Mouse (Mus musculus) regulatory T cell (primary cell): ENCODE measurements around the gene Pkmyt1.

Experiments used
- in situ Hi-C: fragments of 300-600 bp; cut with MboI, MseI; formaldehyde crosslinking; loops from one replicate; pipeline ENCODE4 v1.15.1; 2025; ENCODE audit warnings: high pct_unique_total_duplicates

Pkmyt1 gene

DNA sequence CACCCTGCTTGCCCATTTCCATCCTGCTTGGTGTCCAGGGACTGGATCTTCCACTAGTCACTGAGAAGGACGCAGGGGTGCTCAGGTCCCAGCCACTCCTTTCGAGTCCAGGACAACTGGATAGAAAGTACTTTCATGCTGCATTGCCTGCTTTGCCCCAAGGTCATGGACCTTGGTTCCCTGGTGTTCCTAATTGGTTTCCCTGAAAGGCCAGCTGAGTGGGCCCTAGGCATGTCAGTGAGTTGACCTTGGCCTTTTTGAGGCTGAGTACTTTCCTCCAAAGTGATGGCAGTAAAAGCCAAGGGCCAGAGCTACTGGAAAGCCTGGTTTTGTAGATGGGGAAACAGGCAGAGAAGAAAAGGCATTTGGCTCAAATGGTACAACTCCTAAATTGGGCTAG lies 4.2 kb upstream of the Pkmyt1 start:
- in situ Hi-C loops, result no loop called here

GRCm38 (mm10) chr17:23722376-23723125 lies 3.6 kb upstream of the Pkmyt1 start, which contains the start of gene 1520401A03Rik:
Gene 1520401A03Rik (minus strand): TSS chr17:23722783.
- in situ Hi-C loops, result no loop called here

DNA sequence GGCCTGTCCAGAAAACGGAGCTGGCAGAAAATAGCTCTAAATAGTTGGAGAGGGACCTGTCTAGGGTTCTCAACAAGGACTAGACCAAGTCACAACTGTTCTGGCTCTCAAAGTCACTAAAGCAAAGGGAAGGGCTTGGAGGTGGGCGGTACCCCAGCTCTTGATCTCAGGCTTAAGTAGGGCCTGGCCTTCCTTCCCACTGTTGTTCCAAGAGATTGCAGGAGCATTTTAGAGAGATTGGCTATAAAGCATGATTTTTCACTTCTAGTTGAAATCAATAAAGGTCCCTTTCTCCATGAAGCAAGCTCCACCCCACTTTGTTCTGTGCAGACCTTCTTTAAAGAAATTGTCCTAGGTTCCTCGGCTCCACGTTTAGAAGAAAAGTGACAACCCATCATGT lies 659 bp upstream of the Pkmyt1 start:
- in situ Hi-C loops, result no loop called here

DNA sequence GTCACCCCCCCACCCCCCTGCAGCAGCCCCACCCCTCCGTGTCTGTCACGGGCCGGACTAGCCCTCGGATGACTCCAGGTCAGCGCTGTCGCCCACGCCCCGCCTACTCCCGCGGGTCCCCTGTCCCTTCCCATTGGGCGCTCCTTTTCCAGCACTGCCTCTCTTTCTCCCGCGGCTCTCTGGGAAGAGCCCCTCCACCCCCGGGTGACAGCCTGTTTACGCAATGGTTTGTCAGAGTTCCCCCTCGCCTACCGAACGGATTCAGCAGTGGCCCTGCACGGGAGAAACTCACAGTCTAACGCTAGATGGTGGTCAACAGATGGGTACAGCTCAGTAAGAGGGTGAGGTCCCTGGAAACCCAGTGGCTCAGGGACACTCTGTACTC lies 614 bp downstream of the Pkmyt1 start:
- in situ Hi-C loops, result no loop called here

GRCm38 (mm10) chr17:23730441-23730840 lies 4.3 kb downstream of the Pkmyt1 start:
- in situ Hi-C loops, result no loop called here

GRCm38 (mm10) chr17:23734341-23734740 lies 8.2 kb downstream of the Pkmyt1 start:
- in situ Hi-C loops, result no loop called here

- in situ Hi-C loops, result no loop called here
Measured at GRCm38 (mm10) chr17:23737493-23738445, 11.6 kb downstream of the Pkmyt1 start.

DNA sequence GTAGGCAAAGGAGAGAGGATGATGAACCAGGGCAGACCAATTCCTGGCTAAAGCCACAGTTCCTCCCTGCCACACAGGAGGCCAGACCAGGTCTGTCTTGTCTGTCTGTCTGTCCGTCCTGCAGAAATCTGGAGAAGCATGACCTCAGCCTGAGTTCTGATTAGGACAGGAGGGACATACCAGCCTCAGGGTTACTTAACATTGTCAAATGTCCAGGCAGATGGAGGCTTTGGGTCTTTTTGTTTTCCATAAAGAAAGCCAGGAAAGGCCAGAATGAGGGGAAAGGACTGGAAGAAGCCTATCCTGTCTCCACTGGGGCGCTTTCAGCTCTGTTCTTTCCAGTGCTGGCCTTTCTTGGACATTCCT lies 12.7 kb downstream of the Pkmyt1 start:
- in situ Hi-C loops, result no loop called here

DNA sequence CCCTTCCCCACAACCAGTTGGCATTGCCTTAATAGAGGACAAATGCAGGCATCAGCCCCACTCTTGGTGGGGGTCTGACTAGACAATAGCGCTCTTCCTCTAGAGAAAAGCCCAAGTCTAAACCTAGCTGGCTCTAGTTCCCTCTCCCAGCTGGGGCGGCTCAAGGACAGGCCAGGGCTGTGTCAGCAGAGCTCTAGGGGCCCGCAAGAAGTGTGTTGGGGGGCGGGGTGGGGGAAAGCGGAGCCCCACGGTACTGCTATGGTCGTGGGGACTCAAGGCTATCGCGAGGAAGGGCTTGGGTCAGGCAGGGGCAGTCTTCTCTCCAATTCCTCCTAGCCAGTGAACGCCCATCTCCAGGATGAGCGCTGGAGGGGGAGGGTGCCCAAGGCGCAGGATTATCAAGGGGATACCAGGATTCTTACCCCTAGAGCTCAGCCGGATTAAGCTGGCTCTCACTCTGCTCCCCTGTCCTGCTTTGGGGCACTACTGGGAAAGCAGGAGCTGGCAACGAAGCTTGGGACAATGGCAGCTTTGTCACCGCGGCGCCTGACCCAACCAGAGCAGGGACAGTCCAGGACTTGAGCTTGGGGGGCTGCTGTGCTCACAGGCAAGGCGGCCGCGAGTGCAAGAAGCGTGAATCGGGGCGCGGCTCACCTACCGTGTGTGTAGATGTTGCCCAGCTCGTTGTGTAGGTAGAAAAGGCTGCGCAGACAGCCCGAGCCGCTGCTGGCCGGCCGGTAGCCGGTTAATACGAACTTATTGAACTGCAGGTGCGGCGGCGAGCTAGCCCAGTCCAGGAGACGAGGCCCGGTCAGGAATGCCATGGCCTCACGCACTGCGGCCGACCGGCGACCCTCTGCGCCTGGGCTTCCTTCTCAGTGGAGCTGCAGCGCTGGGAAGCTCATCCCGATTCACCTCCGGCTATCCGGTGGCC lies 13.3 kb downstream of the Pkmyt1 start:
- in situ Hi-C loops, result no loop called here

- in situ Hi-C loops, result no loop called here
Measured at GRCm38 (mm10) chr17:23740136-23740584, 14.0 kb downstream of the Pkmyt1 start.

DNA sequence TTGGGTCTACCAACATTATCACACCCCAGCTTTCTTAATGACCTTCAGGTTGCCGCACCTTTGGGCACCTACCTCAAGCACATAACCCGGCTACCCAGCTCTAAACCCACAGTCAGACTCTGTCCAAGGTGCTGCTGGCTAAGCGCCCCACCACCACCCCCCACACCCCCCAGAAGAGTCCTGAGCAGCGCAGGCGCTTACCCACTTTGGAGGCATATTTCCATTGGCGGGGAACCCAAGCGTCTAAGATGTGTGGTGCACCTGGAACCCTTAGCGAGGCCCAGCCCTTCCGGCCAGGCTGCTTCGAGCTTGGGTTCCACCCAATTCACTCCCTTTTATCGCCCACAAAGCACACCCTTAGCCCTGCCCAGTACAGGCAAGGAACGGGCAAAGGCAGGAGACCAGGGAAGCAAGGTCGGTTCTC lies 14.5 kb downstream of the Pkmyt1 start, which contains the start of gene Paqr4:
Paqr4 (minus strand) TSS at position 270 of the 424 bp plus-strand sequence.
- in situ Hi-C loops, result no loop called here

- in situ Hi-C loops, result no loop called here
Measured at GRCm38 (mm10) chr17:23741359-23742209, 15.4 kb downstream of the Pkmyt1 start.

DNA sequence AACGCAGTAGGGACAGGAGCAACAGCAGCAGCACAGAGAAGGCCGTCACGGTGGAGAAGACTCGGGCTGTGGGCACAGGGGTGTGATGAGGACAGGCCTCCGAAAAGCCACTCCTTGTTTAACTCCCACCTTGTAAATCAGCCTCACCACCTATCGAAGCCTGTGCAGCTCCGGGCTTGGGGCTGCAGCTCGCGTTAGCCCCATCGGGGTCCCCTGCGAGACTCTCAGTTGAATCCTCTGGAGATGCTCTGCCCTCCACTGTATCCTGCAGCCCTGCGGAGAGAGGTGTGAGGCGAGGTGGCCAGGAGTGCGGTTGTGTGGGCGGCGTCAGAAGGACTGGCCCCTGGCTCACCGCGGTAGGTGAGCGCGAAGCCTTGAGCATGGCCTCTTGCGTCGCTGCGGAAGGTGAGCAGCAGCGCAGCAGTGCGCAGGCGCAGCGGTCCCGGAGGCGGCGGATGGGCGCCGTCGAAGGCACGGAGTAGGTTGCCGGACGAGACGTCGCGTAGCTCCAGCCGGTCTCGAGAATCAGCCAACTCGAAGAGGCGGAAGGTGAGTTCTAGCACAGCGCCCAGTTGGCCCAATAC lies 16.2 kb downstream of the Pkmyt1 start:
- in situ Hi-C loops, result no loop called here

DNA sequence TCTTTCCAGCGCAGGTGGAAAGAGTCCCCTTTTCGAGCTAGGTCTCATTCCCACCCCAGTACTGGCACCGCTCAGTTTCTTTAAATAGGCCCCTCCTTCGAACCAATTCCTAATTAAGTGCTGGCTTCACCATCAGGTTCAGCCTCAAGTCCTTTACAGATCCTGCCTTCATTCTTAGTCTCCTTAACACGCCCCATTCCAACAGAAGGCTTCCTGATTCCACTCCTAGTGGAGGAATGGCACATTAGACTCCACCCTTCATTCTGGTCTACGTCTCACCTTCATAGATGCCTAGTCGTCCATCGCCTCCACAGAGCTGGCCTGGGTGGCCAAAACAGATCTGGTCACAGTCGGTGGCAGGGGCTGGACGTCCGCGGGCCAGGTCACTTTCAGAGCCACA lies 16.8 kb downstream of the Pkmyt1 start:
- in situ Hi-C loops, result no loop called here

GRCm38 (mm10) chr17:23744076-23744475 lies 17.9 kb downstream of the Pkmyt1 start:
- in situ Hi-C loops, result no loop called here

- in situ Hi-C loops, result no loop called here
Measured at GRCm38 (mm10) chr17:23744651-23745050, 18.5 kb downstream of the Pkmyt1 start.

DNA sequence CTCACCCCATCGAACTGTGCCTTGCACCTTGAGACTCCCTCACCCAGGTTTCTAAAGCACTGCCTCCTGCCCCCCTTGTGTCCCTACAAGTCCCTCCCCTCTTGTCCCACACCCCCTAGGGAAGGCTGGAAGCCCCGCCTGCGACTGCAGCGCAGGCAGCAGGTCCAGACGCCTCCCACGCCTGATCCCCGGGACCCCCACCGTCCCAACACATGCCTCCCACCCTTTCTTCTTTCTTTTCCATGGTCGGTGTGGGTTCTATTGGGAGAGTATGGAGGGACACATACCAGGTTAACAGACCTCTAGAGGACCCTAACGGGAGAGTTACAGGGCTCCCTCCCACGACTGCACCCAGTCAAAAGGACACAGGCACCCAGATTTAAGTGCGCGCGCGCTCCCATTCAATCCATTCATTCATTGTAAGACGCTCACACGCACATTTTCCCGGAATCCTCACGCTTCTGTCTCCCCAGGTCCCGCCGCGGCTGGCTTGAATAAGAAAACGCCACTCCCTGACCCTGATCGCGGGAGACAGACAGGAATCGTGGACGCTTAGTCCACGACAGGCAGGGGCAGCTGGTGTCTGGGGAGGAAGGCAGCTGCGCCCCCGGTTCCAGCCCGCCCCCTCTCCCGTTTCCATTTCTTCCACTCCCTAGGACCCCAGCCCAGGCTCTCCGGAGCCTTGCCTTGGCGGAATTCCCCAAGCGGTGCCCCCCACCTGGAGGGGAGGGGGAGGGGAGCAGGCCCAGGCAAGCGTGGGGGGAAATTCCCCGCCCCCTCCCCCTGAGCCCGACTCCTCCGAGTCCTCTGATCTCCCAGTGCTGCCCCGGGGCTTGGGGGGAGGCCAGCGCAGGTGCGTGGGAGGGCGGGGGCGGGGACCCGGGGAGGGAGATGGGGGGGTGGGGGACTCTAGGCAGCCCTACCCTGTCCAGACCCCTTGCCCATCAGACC lies 19.4 kb downstream of the Pkmyt1 start, which contains the start of gene Kremen2:
Kremen2 (minus strand) TSS at position 533 of the 951 bp plus-strand sequence.
- in situ Hi-C loops, result no loop called here

GRCm38 (mm10) chr17:23746311-23746710 lies 20.2 kb downstream of the Pkmyt1 start:
- in situ Hi-C loops, result no loop called here

DNA sequence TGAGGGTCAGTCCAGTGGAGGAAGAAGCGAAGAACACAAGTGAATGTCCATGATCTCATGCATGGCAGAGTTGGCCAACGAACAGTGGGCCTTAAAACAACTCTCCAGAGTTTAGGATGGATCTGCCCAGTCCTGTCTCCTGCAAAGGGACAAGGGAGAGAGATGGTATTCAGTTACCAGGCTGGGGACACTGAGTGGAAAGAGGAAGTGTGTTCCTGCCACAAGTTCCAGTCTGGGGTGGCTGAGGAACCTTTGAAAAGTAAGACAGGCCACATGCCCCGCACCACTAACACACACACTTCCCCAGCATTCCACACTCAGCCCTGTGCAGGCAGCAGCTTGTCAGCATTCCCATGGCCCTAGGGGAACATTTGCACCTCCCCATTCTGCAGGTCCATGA lies 20.6 kb downstream of the Pkmyt1 start:
- in situ Hi-C loops, result no loop called here
